Mouse (Mus musculus) thymus, postnatal 36 days (tissue): ENCODE measurements around the gene Tnfsf10.
"Not testable (repeated sequence)": the region's sequence is repeated elsewhere in the genome, so short reads cannot be mapped to it uniquely, and the experiment has no call there.

Experiments
- DNase-seq, 2 experiments: peaks; one replicate each; pipeline ENCODE4 v3.0.0; 2022; ENCODE audit warnings: mixed read lengths in 2 of 2

Tnfsf10 gene

GRCm38 (mm10) chr3:27316559-27317287, at the start of gene Tnfsf10:
Gene Tnfsf10 (plus strand): TSS chr3:27317028.
- DNase-seq: peak; percentile 62 to 68

- DNase-seq: no peak
Measured at GRCm38 (mm10) chr3:27267327-27267726, 49.5 kb upstream of the Tnfsf10 start.

- DNase-seq: no peak
Measured at GRCm38 (mm10) chr3:27267887-27268286, 48.9 kb upstream of the Tnfsf10 start.

GRCm38 (mm10) chr3:27269151-27269550, 47.7 kb upstream of the Tnfsf10 start:
- no peak for DNase-seq

GRCm38 (mm10) chr3:27270160-27270962, 46.5 kb upstream of the Tnfsf10 start:
- DNase-seq: peak; percentile 61 to 65

- no peak for DNase-seq
Measured at GRCm38 (mm10) chr3:27272926-27273745, 43.7 kb upstream of the Tnfsf10 start.

- DNase-seq: not testable (repeated sequence)
Measured at GRCm38 (mm10) chr3:27279286-27279925, 37.4 kb upstream of the Tnfsf10 start.

- peak; percentile 13 to 47 for DNase-seq
Measured at GRCm38 (mm10) chr3:27280280-27280749, 36.5 kb upstream of the Tnfsf10 start.

- no peak for DNase-seq
Measured at GRCm38 (mm10) chr3:27283071-27283713, 33.6 kb upstream of the Tnfsf10 start.

GRCm38 (mm10) chr3:27283796-27284195, 33.0 kb upstream of the Tnfsf10 start:
- no peak for DNase-seq

GRCm38 (mm10) chr3:27284227-27284626, 32.6 kb upstream of the Tnfsf10 start:
- DNase-seq: peak in 1 of 2 experiments; percentile 17

- peak; percentile 9 to 30 for DNase-seq
Measured at GRCm38 (mm10) chr3:27285072-27285471, 31.8 kb upstream of the Tnfsf10 start.

GRCm38 (mm10) chr3:27288301-27288700, 28.5 kb upstream of the Tnfsf10 start:
- no peak for DNase-seq

GRCm38 (mm10) chr3:27288909-27289308, 27.9 kb upstream of the Tnfsf10 start:
- no peak for DNase-seq

- no peak for DNase-seq
Measured at GRCm38 (mm10) chr3:27290285-27290684, 26.5 kb upstream of the Tnfsf10 start.

GRCm38 (mm10) chr3:27290945-27291344, 25.9 kb upstream of the Tnfsf10 start:
- not testable (repeated sequence) for DNase-seq

- not testable (repeated sequence) for DNase-seq
Measured at GRCm38 (mm10) chr3:27291411-27291810, 25.4 kb upstream of the Tnfsf10 start.

- no peak for DNase-seq
Measured at GRCm38 (mm10) chr3:27293645-27294385, 23.0 kb upstream of the Tnfsf10 start.

GRCm38 (mm10) chr3:27300451-27300850, 16.4 kb upstream of the Tnfsf10 start:
- no peak for DNase-seq

GRCm38 (mm10) chr3:27302339-27303022, 14.3 kb upstream of the Tnfsf10 start:
- DNase-seq: no peak
